Mouse (Mus musculus): ENCODE results near the gene Matn4. TPM values are rescaled to one million over a fixed set of nuclear protein-coding genes. Genes with fewer than 3 reads are reported as not detected.

The Matn4 gene
- polyA plus RNA-seq, 1 experiment from 2014 or later, result 36.2 TPM

- H3K36me3 ChIP-seq, result peaks cover 19% of the 10 kb centered on the region
- 0 out of 2 replicates have a peak, but pooled peaks cover 4% of the 10 kb centered on the region for H3K4me1 ChIP-seq
- 85% methylated on average over 11 of the region's 11 CpGs for WGBS
- no peak overlapping the region for H3K27ac ChIP-seq
- no peak overlapping the region for H3K9ac ChIP-seq
- H3K4me2 ChIP-seq (replicated peaks), result no peak overlapping the region
- no peaks in the 10 kb centered on the region for H3K27me3 ChIP-seq
- H3K9me3 ChIP-seq, result no peaks in the 10 kb centered on the region
- no peak for ATAC-seq (ENCODE audit: insufficient number of reproducible peaks, insufficient read depth, low FRiP score, low TSS enrichment)
- H3K4me3 ChIP-seq, result no peak overlapping the region
These were observed 18.5 kb upstream of the Matn4 start for GRCm38 (mm10) chr2:164423464-164423863.

GRCm38 (mm10) chr2:164422675-164423393, 17.9 kb upstream of the Matn4 start:
- peaks cover 17% of the 10 kb centered on the region for H3K36me3 ChIP-seq
- H3K4me2 ChIP-seq (replicated peaks), result no peak overlapping the region
- WGBS, result 88% methylated on average over 15 of the region's 15 CpGs
- no peak overlapping the region for H3K27ac ChIP-seq
- ATAC-seq (ENCODE audit: insufficient number of reproducible peaks, insufficient read depth, low FRiP score, low TSS enrichment), result no peak
- no peaks in the 10 kb centered on the region for H3K9me3 ChIP-seq
- no peaks in the 10 kb centered on the region for H3K27me3 ChIP-seq
- H3K4me3 ChIP-seq, result no peak overlapping the region
- H3K4me1 ChIP-seq, result 0 out of 2 replicates have a peak, but pooled peaks cover 4% of the 10 kb centered on the region
- H3K9ac ChIP-seq, result no peak overlapping the region

- H3K36me3 ChIP-seq, result peaks cover 11% of the 10 kb centered on the region
- WGBS, result 79% methylated on average over 8 of the region's 8 CpGs
- no peak overlapping the region for H3K27ac ChIP-seq
- H3K9ac ChIP-seq, result no peak overlapping the region
- 0 out of 2 replicates have a peak, but pooled peaks cover 4% of the 10 kb centered on the region for H3K4me1 ChIP-seq
- no peak for ATAC-seq (ENCODE audit: insufficient number of reproducible peaks, insufficient read depth, low FRiP score, low TSS enrichment)
- H3K27me3 ChIP-seq, result no peaks in the 10 kb centered on the region
- H3K9me3 ChIP-seq, result no peaks in the 10 kb centered on the region
- H3K4me2 ChIP-seq (replicated peaks), result no peak overlapping the region
- no peak overlapping the region for H3K4me3 ChIP-seq
These were observed 17.0 kb upstream of the Matn4 start for GRCm38 (mm10) chr2:164421979-164422378.

- ATAC-seq (ENCODE audit: insufficient number of reproducible peaks, insufficient read depth, low FRiP score, low TSS enrichment), result no peak
- Histone ChIP-seq H3K4me1 (0 out of 2 replicates have a peak, but pooled peaks cover 4% of the 10 kb centered on the region), H3K4me2 (replicated peaks) (no peak overlapping the region), H3K4me3 (no peak overlapping the region), H3K36me3 (peaks cover 5% of the 10 kb centered on the region; the same call in 1 of the 2 replicates), H3K9ac (no peak overlapping the region), H3K27me3 (no peaks in the 10 kb centered on the region), H3K27ac (no peak overlapping the region), H3K9me3 (no peaks in the 10 kb centered on the region)
- 85% methylated on average over 7 of the region's 7 CpGs for WGBS
These were observed 16.3 kb upstream of the Matn4 start for GRCm38 (mm10) chr2:164421306-164421705.

- 0% methylated on average over 3 of the region's 3 CpGs for WGBS
- no peak overlapping the region for H3K27ac ChIP-seq
These were observed 14.5 kb upstream of the Matn4 start for GRCm38 (mm10) chr2:164419489-164419888.

GRCm38 (mm10) chr2:164418308-164418875, 13.4 kb upstream of the Matn4 start:
- no peaks in the 10 kb centered on the region for H3K9me3 ChIP-seq
- no peak overlapping the region for H3K27ac ChIP-seq
- no peak overlapping the region for H3K4me3 ChIP-seq
- 26% methylated on average over 3 of the region's 3 CpGs for whole genome bisulfite sequencing
- no peak overlapping the region for H3K4me2 ChIP-seq (replicated peaks)
- no peak overlapping the region for H3K9ac ChIP-seq
- peaks cover 10% of the 10 kb centered on the region; the same call in 1 of the 2 replicates for H3K4me1 ChIP-seq
- H3K36me3 ChIP-seq, result no peaks in the 10 kb centered on the region
- no peak for ATAC-seq (ENCODE audit: insufficient number of reproducible peaks, insufficient read depth, low FRiP score, low TSS enrichment)
- H3K27me3 ChIP-seq, result peaks cover 17% of the 10 kb centered on the region

More at GRCm38 (mm10) chr2:164419489-164419888, 14.5 kb upstream of the Matn4 start:
- H3K36me3 ChIP-seq, result peaks cover 4% of the 10 kb centered on the region; the same call in 1 of the 2 replicates
- ATAC-seq (ENCODE audit: insufficient number of reproducible peaks, insufficient read depth, low FRiP score, low TSS enrichment), result no peak
- peaks cover 4% of the 10 kb centered on the region; the same call in 1 of the 2 replicates for H3K4me1 ChIP-seq
- no peak overlapping the region for H3K4me2 ChIP-seq (replicated peaks)
- no peak overlapping the region for H3K4me3 ChIP-seq
- H3K9ac ChIP-seq, result no peak overlapping the region
- H3K9me3 ChIP-seq, result no peaks in the 10 kb centered on the region
- H3K27me3 ChIP-seq, result peaks cover 6% of the 10 kb centered on the region

GRCm38 (mm10) chr2:164417198-164417597, 12.2 kb upstream of the Matn4 start:
- peaks cover 10% of the 10 kb centered on the region; the same call in 1 of the 2 replicates for H3K4me1 ChIP-seq
- 0% methylated on average over 2 of the region's 2 CpGs for WGBS
- no peak overlapping the region for H3K4me2 ChIP-seq (replicated peaks)
- H3K27ac ChIP-seq, result no peak overlapping the region
- H3K27me3 ChIP-seq, result peaks cover 20% of the 10 kb centered on the region
- H3K9me3 ChIP-seq, result no peaks in the 10 kb centered on the region
- no peak for ATAC-seq (ENCODE audit: insufficient number of reproducible peaks, insufficient read depth, low FRiP score, low TSS enrichment)
- H3K36me3 ChIP-seq, result no peaks in the 10 kb centered on the region
- H3K4me3 ChIP-seq, result no peak overlapping the region
- H3K9ac ChIP-seq, result no peak overlapping the region

- Histone ChIP-seq H3K27ac (no peak overlapping the region), H3K4me3 (peak overlapping the region; percentile 15; the same call in 1 of the 2 replicates), H3K27me3 (peaks cover 34% of the 10 kb centered on the region), H3K9me3 (no peaks in the 10 kb centered on the region), H3K4me1 (peaks cover 6% of the 10 kb centered on the region; the same call in 1 of the 2 replicates), H3K4me2 (replicated peaks) (peak overlapping the region; percentile 50), H3K36me3 (no peaks in the 10 kb centered on the region), H3K9ac (no peak overlapping the region)
- ATAC-seq (ENCODE audit: insufficient number of reproducible peaks, insufficient read depth, low FRiP score, low TSS enrichment), result no peak; the same call in 1 of the 2 replicates
- WGBS, result 65% methylated on average over 10 of the region's 10 CpGs
These were observed 9.6 kb upstream of the Matn4 start for GRCm38 (mm10) chr2:164414581-164414980.

- Histone ChIP-seq H3K9ac (no peak overlapping the region), H3K4me2 (replicated peaks) (peak overlapping the region; percentile 50), H3K27ac (no peak overlapping the region), H3K27me3 (peaks cover 38% of the 10 kb centered on the region), H3K36me3 (no peaks in the 10 kb centered on the region), H3K4me1 (peaks cover 6% of the 10 kb centered on the region; the same call in 1 of the 2 replicates), H3K9me3 (no peaks in the 10 kb centered on the region), H3K4me3 (peak overlapping the region; percentile 15; the same call in 1 of the 2 replicates)
- ATAC-seq (ENCODE audit: insufficient number of reproducible peaks, insufficient read depth, low FRiP score, low TSS enrichment), result no peak
- 24% methylated on average over 28 of the region's 28 CpGs for WGBS
These were observed 9.2 kb upstream of the Matn4 start for GRCm38 (mm10) chr2:164414167-164414566.

- H3K9ac ChIP-seq, result no peak overlapping the region
- peaks cover 26% of the 10 kb centered on the region; the same call in 1 of the 2 replicates for H3K4me1 ChIP-seq
These were observed 2.7 kb upstream of the Matn4 start for GRCm38 (mm10) chr2:164407708-164408107.

GRCm38 (mm10) chr2:164405519-164405918, 559 bp upstream of the Matn4 start:
- Histone ChIP-seq H3K27me3 (peaks cover 97% of the 10 kb centered on the region), H3K9ac (no peak overlapping the region), H3K4me1 (peaks cover 34% of the 10 kb centered on the region; the same call in 1 of the 2 replicates), H3K36me3 (no peaks in the 10 kb centered on the region), H3K27ac (no peak overlapping the region), H3K4me3 (no peak overlapping the region), H3K9me3 (no peaks in the 10 kb centered on the region), H3K4me2 (replicated peaks) (no peak overlapping the region)
- no peak for ATAC-seq (ENCODE audit: insufficient number of reproducible peaks, insufficient read depth, low FRiP score, low TSS enrichment)
- 31% methylated on average over 5 of the region's 5 CpGs for WGBS

More at GRCm38 (mm10) chr2:164407708-164408107, 2.7 kb upstream of the Matn4 start:
- Histone ChIP-seq H3K36me3 (no peaks in the 10 kb centered on the region), H3K4me2 (replicated peaks) (0 out of 2 replicates have a peak overlapping the region, but pooled peaks have one; percentile 13), H3K9me3 (no peaks in the 10 kb centered on the region), H3K27me3 (peaks cover 82% of the 10 kb centered on the region), H3K27ac (no peak overlapping the region), H3K4me3 (no peak overlapping the region)
- ATAC-seq (ENCODE audit: insufficient number of reproducible peaks, insufficient read depth, low FRiP score, low TSS enrichment), result no peak
- WGBS, result 1% methylated on average over 22 of the region's 22 CpGs
